Mouse (Mus musculus) limb, embryonic 11.5 days (tissue): ENCODE data around the gene Slc47a1. TPM values are rescaled to one million over a fixed set of nuclear protein-coding genes. Genes with fewer than 3 reads are reported as not detected.

Source experiments
- ATAC-seq: fragments of 200-750 bp; cut with Nextera tagmentation; 2 replicates; pipeline ENCODE4 v1.8.0; 2017; ENCODE audit warnings: low read depth; ENCODE audit not compliant: insufficient number of reproducible peaks, low FRiP score, low TSS enrichment
- DNase-seq: peaks from one replicate; pipeline ENCODE4 v3.0.0-alpha.2; 2015; ENCODE audit warnings: low spot score
- H3K27ac ChIP-seq: fragments of 300-500 bp; sonication (generic); replicated peaks from 2 replicates; pipeline ENCODE4 v1.5.1; 2014; ENCODE audit warnings: low read depth, mild to moderate bottlenecking, low read length
- H3K27me3 ChIP-seq: fragments of 300-500 bp; sonication (generic); 2 replicates; pipeline ENCODE4 v1.6.1; 2014; ENCODE audit warnings: mild to moderate bottlenecking, low read length, mixed read lengths; ENCODE audit not compliant: control insufficient read depth, insufficient read depth
- H3K36me3 ChIP-seq: fragments of 300-500 bp; sonication (generic); 2 replicates; pipeline ENCODE4 v1.6.1; 2014; ENCODE audit warnings: mild to moderate bottlenecking, low read length, moderate library complexity, mixed read lengths; ENCODE audit not compliant: control insufficient read depth, insufficient read depth
- H3K4me1 ChIP-seq: fragments of 300-500 bp; sonication (generic); 2 replicates; pipeline ENCODE4 v1.6.1; 2014; ENCODE audit warnings: low read length, mixed read lengths; ENCODE audit not compliant: control insufficient read depth, insufficient read depth
- H3K4me2 ChIP-seq: fragments of 300-500 bp; sonication (generic); 2 replicates; pipeline ENCODE4 v1.6.1; 2014; ENCODE audit warnings: low read depth, mild to moderate bottlenecking, moderate library complexity; ENCODE audit not compliant: severe bottlenecking
- H3K4me3 ChIP-seq: fragments of 300-500 bp; sonication (generic); 2 replicates; pipeline ENCODE4 v1.5.1; 2014; ENCODE audit warnings: low read depth, low read length
- H3K9ac ChIP-seq: fragments of 300-500 bp; sonication (generic); 2 replicates; pipeline ENCODE4 v1.6.1; 2014; ENCODE audit warnings: mild to moderate bottlenecking, low read length
- H3K9me3 ChIP-seq: fragments of 300-500 bp; sonication (generic); 2 replicates; pipeline ENCODE4 v1.6.1; 2016; ENCODE audit warnings: low read length; ENCODE audit not compliant: control insufficient read depth
- WGBS: fragments of 180-500 bp; shearing (Covaris S2); extraction: QIAGEN DNeasy Blood & Tissue Kit; methylation state at CpG from one replicate; pipeline ENCODE4 v1.1.7; 2014; 5-methylcytosine and 5-hydroxymethylcytosine counted together
- polyA plus RNA-seq: library from polyadenylated mRNA; unstranded; fragments of >200 nt; fragmentation: Nextera tagmentation; extraction: Ambion mirVana; gene quantifications from 2 replicates; pipeline ENCODE4 v1.2.1, GENCODE M21; 2014

Slc47a1 gene
- polyA plus RNA-seq, 1 experiment from 2014 or later, result 0.05 TPM

GRCm38 (mm10) chr11:61388936-61389335 is 10.8 kb upstream of the Slc47a1 start:
- Histone ChIP-seq H3K36me3 (no peaks in the 10 kb centered on the region), H3K27ac (no peak overlapping the region), H3K27me3 (no peaks in the 10 kb centered on the region), H3K9me3 (no peaks in the 10 kb centered on the region), H3K4me1 (no peaks in the 10 kb centered on the region), H3K4me3 (no peak overlapping the region), H3K4me2 (no peak overlapping the region), H3K9ac (no peak overlapping the region)
- ATAC-seq, result no peak
- 77% methylated on average over 4 of the region's 4 CpGs for WGBS
- DNase-seq, result no peak

GRCm38 (mm10) chr11:61388012-61388411 is 9.9 kb upstream of the Slc47a1 start:
- no peaks in the 10 kb centered on the region for H3K27me3 ChIP-seq
- no peaks in the 10 kb centered on the region for H3K4me1 ChIP-seq
- DNase-seq (peak; percentile 53), ATAC-seq (no peak)
- no peak overlapping the region for H3K4me3 ChIP-seq
- no peak overlapping the region for H3K4me2 ChIP-seq
- no peak overlapping the region for H3K9ac ChIP-seq
- H3K27ac ChIP-seq, result no peak overlapping the region
- 63% methylated on average over 6 of the region's 6 CpGs for WGBS
- H3K36me3 ChIP-seq, result no peaks in the 10 kb centered on the region
- H3K9me3 ChIP-seq, result no peaks in the 10 kb centered on the region

GRCm38 (mm10) chr11:61387233-61387632 is 9.1 kb upstream of the Slc47a1 start:
- H3K4me2 ChIP-seq, result no peak overlapping the region
- no peak overlapping the region for H3K9ac ChIP-seq
- H3K27me3 ChIP-seq, result no peaks in the 10 kb centered on the region
- no peak overlapping the region for H3K27ac ChIP-seq
- no peaks in the 10 kb centered on the region for H3K9me3 ChIP-seq
- H3K4me1 ChIP-seq, result no peaks in the 10 kb centered on the region
- DNase-seq (no peak), ATAC-seq (no peak)
- H3K4me3 ChIP-seq, result no peak overlapping the region
- no peaks in the 10 kb centered on the region for H3K36me3 ChIP-seq
- 60% methylated on average over 6 of the region's 6 CpGs for WGBS

GRCm38 (mm10) chr11:61385725-61386124 is 7.6 kb upstream of the Slc47a1 start:
- no peaks in the 10 kb centered on the region for H3K27me3 ChIP-seq

GRCm38 (mm10) chr11:61381272-61381671 is 3.1 kb upstream of the Slc47a1 start:
- Histone ChIP-seq H3K4me3 (no peak overlapping the region), H3K4me2 (no peak overlapping the region), H3K36me3 (no peaks in the 10 kb centered on the region), H3K9ac (no peak overlapping the region), H3K27me3 (peaks cover 28% of the 10 kb centered on the region), H3K9me3 (no peaks in the 10 kb centered on the region), H3K4me1 (peaks cover 5% of the 10 kb centered on the region; the same call in 1 of the 2 replicates), H3K27ac (no peak overlapping the region)
- ATAC-seq (no peak), DNase-seq (no peak)
- WGBS, result 86% methylated on average over 1 of the region's 1 CpGs

More at GRCm38 (mm10) chr11:61385725-61386124, 7.6 kb upstream of the Slc47a1 start:
- Histone ChIP-seq H3K9me3 (no peaks in the 10 kb centered on the region), H3K4me2 (no peak overlapping the region), H3K27ac (no peak overlapping the region), H3K36me3 (no peaks in the 10 kb centered on the region), H3K9ac (no peak overlapping the region), H3K4me3 (no peak overlapping the region), H3K4me1 (no peaks in the 10 kb centered on the region)
- ATAC-seq (no peak), DNase-seq (no peak)
- 77% methylated on average over 4 of the region's 4 CpGs for WGBS

GRCm38 (mm10) chr11:61378651-61379050 is 506 bp upstream of the Slc47a1 start:
- Histone ChIP-seq H3K4me2 (no peak overlapping the region), H3K9me3 (no peaks in the 10 kb centered on the region), H3K9ac (no peak overlapping the region), H3K4me3 (no peak overlapping the region), H3K27ac (no peak overlapping the region), H3K27me3 (peaks cover 31% of the 10 kb centered on the region), H3K36me3 (no peaks in the 10 kb centered on the region), H3K4me1 (peaks cover 5% of the 10 kb centered on the region; the same call in 1 of the 2 replicates)
- DNase-seq, result no peak
- 70% methylated on average over 4 of the region's 4 CpGs for WGBS
- ATAC-seq, result no peak

GRCm38 (mm10) chr11:61368668-61369067 is 9.5 kb downstream of the Slc47a1 start:
- WGBS, result 93% methylated on average over 2 of the region's 2 CpGs

GRCm38 (mm10) chr11:61366517-61367273 is 11.4 kb downstream of the Slc47a1 start:
- no peak overlapping the region for H3K4me3 ChIP-seq
- DNase-seq, result no peak
- H3K27ac ChIP-seq, result no peak overlapping the region
- no peaks in the 10 kb centered on the region for H3K27me3 ChIP-seq
- H3K4me1 ChIP-seq, result no peaks in the 10 kb centered on the region
- 82% methylated on average over 9 of the region's 9 CpGs for WGBS
- no peaks in the 10 kb centered on the region for H3K9me3 ChIP-seq
- H3K36me3 ChIP-seq, result no peaks in the 10 kb centered on the region
- no peak for ATAC-seq
- no peak overlapping the region for H3K9ac ChIP-seq
- H3K4me2 ChIP-seq, result no peak overlapping the region

More at GRCm38 (mm10) chr11:61368668-61369067, 9.5 kb downstream of the Slc47a1 start:
- DNase-seq (no peak), ATAC-seq (no peak)
- no peak overlapping the region for H3K4me3 ChIP-seq
- H3K27ac ChIP-seq, result no peak overlapping the region
- H3K27me3 ChIP-seq, result no peaks in the 10 kb centered on the region
- H3K9ac ChIP-seq, result no peak overlapping the region
- H3K36me3 ChIP-seq, result no peaks in the 10 kb centered on the region
- H3K9me3 ChIP-seq, result no peaks in the 10 kb centered on the region
- H3K4me2 ChIP-seq, result no peak overlapping the region
- no peaks in the 10 kb centered on the region for H3K4me1 ChIP-seq
